Mouse (Mus musculus) embryo, embryonic 11.5 days (tissue): ENCODE results near the gene Sept14.

Source experiments
- DNase-seq: peaks from one replicate; pipeline ENCODE4 v3.0.0-alpha.2; 2012; ENCODE audit warnings: low read depth, low spot score

Gene Sept14

DNA sequence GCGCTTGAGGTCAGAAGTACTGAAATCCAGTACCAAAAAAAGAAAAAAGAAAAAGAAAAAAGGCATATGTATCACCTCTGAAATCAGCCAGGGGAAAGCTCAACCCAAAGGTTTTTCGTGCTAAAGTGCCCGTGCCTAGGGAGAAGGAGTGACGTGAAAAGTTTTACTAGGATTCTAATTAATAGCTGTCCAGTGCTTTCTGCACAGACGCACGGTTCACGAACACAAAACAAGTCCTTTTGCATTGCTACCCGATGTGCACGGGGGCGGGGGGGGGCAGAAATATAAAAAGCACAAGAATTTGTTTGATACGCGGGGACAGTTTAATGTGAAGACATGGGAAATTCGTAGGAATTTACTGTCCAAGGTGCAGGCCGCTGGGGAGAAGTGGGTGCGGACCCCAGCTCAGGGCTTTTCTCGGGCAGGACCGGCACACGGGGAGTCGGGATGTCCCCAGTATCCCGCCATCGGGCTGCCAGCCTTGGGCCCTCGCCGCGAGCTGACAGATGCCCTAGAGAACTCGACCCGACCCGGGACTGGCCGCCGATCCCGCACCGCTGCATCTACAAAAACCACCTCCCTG, 38.8 kb downstream of the Sept14 start:
- no peak for DNase-seq

DNA sequence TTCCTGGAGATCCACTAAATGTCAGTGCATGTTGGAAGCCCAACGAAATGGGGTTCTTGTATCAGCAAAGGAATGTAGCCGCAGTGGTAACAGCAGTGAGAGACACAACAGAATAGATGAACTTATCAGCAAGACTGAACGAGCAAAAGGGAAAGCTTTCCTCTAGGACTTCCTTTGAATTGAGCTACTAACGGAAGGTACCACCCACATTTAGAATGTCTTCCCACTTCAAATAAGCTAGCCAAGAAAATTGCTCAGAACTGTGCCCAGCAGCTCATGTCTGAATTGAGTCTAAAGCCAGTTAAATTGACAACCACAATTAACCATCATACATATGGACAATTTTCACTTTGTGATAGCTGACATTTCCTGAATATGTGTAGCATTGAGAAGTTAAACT, 40.5 kb downstream of the Sept14 start:
- no peak for DNase-seq

DNA sequence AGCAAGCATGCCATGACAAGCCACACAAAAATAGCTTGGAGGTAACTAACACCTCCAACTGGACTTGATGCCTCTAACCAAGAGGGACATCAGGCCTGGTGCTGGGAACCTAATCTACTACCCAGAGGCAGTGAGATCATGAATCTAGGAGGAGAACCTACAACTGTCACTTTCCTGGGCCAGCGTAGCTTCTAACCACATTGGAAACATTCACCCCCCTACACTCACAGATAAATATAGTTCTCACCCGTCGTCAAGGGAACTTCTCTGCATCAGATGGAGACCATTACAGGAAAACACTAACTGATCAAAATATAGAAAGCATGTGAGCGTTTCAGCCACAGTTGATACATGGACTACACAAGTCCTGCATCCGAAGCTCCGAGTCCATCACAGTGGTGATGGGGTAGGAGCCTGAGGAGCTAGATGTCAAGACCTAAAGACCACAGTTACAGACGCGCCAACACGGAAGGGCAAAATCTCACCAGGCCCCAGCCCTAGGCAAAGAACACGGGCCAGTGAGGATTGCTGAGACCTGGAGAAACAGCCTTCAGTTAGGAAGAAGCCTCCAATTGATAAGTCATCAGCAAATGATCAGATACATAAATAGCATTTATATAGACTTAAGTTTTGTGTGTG, 41.9 kb downstream of the Sept14 start:
- no peak for DNase-seq

DNA sequence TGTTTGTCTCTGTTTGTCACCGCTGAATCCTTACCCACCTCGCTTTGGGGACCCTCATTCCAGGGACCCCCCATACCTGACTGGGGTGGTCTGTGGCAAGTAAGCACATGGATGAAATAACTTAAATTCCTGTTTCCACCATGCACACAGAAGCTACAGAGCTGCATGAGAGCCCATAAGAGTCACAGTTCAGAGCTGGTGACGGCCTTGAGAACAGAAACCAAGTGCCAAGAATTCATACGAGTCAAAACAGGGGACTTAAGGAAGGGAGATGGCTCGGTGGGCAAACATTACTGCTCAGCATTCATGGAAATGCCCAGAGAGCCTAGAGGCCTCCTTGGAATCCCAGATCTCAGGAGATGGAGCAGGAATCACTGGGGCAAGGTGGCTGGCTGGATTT, 44.2 kb downstream of the Sept14 start:
- no peak for DNase-seq

DNA sequence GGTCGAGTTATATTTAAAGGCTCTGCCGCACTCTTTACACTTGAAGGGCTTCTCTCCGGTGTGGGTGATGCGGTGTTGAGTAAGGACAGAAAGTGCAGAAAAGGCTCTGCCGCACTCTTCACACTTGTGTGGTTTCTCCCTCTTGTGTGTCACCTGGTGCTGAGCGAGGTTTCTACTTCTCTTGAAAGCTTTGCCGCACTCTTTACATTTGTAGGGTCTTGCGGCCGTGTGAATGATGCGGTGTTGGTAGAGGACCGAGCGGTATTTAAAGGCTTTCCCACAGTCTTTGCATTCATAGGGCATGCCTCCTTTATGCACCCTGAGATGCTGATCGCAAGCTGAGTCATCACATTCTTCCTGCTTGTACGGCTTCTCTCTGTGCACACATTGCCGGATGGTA, 50.4 kb downstream of the Sept14 start:
- DNase-seq, result no peak

DNA sequence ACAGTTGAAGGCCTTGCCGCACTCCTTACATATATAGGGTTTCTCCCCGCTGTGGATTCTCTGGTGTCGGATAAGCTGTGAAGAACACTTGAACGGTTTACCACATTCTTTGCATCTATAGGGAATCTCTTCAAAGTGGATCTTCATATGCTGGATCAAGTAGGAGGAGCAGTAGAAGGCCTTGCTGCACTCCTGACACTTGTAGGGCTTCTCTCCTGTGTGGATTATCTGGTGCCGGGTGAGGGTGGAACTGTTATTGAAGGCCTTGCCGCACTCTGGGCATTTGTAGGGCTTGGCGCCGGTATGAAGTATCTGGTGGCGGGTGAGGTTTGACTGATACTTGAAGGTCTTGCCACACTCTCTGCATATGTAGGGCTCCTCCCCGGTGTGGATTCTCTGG, 51.3 kb downstream of the Sept14 start:
- DNase-seq, result no peak

DNA sequence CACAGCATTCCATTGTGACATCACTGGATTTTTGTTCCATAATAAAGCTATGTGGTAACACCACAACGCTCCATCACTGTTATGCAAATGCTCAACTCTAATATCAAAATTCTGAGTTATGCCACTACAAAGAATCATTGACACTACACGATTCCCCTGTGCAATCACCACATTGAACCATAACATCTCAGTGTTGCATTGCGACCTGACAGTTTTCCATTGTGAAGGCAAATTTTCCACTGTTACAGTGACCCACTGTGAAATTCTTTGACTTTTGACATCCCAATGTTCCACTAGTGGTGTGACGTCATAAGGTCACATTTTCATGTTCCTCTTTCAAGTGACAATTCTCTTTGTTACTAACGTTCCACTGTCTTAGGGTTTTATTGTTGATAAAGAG, 57.5 kb downstream of the Sept14 start:
- DNase-seq, result no peak
